Mouse (Mus musculus) urinary bladder, postnatal 25 days (tissue): ENCODE data around the gene Hcls1.
A peak's percentile ranks its signal among the peaks of the same experiment; 100 is the strongest.

Experiments
- DNase-seq: peaks from one replicate; pipeline ENCODE4 v3.0.0; 2022; ENCODE audit warnings: low spot score

Hcls1 gene

DNA sequence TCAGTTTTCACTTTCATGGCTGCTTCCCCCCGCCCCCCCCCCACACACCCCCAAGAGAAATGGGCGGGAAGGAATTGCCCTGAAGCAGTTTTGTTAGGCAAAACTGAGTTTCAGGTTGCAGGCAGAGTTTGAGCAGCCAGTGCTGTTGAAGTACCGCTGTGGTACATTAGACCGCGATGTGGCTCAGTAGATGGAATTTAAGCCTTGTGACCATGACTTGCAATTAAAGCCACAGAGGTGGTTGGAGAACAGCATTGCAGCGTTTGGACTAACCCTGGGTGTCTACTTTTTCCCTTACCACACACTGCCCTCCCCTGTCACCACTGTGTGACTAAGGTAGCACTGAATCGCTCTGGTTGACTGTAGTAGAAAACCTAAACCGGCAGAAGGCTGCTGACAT is 54.7 kb downstream of the Hcls1 start:
- DNase-seq = no peak

DNA sequence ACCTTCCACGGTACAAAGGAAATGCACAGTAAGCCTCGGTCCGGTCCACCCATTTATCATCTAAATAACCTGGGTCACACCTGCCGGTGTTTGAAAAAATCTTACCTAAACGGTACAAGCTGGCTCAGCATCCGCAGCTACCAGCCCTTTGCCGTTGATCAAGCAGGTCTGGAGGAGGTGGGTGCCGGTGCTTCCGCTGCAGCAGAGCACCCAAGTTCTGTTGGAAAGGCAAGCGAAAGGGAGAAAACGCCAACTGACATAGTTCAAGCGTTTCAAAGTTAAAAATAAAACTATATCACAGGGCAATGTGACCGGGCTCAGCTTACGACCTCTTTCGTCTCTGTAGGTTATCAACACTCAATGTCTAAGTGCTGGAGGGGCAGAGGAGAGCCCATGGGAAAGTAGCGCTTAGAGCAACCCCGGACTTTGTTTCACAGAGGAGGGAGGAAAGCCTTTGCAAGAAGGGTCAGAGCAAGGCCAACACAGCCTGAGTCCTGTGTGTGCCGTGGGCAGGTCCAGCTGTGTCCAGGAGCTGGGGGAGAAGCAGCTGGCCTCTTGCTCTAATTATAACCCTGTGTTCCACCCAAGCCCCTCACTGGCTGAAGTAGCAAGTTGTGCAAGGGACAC is 55.3 kb downstream of the Hcls1 start, which contains the start of gene Fbxo40:
Fbxo40 (minus strand) TSS at position 469 of the 627 bp plus-strand sequence.
- DNase-seq = no peak

DNA sequence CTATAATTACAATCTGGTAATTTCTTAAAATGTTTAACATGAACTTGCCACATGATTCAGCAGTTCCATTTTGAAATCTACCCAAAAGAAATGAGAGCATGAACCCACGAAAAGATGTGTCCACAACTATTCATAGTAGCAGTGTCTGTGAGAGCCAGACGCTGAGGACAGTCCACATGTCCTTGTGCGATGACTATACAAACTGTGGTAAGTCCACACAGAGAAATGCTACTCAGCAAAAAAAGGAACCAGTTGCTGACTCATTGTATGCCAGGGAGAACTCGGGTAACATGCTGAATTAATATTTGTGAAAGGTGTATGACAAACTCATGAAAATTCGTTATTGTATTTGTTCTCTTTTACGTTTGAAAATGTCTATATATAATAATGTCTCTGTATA is 62.9 kb downstream of the Hcls1 start:
- no peak for DNase-seq

DNA sequence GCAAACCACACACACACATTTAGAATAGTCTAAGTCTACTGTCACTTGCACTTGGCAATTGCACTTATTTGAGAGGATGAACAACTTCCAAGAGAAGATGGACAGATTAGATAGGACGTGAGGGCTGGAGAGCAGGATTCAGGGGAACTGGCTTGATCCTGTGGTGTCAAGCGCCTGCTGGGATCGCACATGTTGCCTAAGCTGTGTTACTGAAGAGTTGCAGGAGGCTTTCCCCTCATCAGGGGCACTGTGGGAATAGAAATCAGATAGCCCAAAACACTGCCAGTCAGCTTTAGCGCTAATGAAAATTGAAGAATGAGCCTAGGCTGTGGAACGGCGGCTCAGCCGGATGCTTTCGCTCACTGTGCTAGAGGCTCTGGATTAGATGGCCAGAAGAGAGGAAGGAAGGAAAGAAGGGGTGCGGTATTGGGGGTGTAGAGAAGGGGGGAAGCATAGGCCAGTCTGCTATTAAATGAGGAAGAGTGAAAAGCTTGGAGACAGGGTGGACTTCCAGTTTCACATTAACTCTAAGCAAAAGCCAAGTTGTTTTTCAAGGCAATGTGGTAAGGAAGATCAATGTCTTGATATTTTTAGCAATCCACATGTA is 64.7 kb downstream of the Hcls1 start:
- no peak for DNase-seq

DNA sequence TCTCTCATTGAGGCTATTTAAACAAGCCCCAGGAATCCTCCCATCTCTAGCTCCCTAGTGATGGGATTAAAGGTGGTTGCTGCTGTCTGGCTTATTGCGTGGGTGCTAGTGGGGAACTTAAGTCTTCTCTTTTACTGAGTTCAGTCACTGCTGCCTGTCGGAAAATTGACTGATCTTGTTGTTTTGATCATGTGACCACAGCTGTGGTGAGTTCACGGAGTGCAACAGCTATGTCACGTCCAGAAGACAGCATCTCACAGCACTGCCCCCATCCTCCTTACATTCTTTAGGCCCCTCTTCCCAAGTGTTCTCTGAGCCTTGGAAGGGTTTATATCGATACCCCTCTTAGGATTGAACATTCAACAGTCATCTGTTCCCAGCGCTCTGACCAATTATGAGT is 74.5 kb downstream of the Hcls1 start:
- no peak for DNase-seq

DNA sequence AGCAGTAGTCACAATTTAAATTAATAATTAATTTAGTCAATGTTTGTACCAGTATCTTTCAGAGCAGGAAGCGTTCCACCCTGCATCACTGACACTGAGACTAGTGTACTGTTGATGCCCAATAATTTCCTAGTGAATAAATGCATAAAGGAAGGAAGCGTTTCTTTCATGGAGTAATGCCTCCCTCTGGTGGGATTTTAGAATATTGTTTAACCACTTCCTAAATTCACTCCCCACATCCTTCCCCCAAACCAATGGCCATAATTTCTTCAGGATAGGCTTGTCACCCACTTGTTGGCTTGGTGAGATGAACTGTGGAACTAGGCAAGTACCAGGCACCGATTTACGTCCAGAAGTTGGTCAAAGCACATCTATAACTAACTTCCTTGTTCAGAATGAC is 75.6 kb downstream of the Hcls1 start:
- peak; percentile 8 for DNase-seq

DNA sequence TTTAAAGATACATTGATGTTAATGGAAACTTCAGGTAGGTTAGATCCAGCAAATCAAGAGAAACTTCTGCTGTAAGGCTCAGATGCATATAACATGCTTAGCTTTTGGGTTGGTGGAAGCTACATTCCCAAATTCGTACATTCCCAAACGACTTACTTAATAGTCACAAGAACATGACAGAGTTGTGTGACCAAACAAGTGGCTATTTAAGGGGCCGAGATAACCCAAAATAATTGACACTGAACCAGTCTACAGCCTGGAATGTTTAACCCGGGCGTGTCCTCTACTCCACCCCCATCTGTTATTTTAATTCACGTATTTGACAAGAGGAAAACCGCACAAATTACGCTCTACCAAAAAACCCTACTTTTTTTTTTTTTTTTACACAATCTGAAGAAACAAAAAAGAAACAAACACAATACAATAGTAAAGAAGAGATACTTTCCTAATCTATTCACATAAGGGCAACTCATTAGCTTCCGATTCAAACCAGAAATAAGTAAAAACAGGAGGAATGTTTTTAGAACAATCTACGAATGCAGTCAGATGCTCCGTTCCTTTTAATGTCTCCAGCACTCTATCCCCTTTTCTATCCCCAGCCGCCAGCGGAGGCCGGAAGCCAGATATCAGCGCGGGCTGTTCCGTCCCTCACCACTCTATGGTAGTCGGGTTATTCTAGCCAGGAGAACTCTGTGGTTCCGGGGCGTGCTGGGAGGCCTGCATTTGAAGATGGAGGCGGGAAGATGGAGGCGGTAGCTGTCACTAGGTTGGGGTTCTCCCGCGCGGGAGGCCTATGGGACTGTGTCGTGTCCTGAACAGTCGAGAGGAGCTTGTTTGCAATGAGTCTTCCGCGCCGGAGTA is 76.5 kb downstream of the Hcls1 start, which contains the start of gene Polq:
Polq (plus strand) TSS at position 726 of the 861 bp plus-strand sequence.
- peak; percentile 93 for DNase-seq

DNA sequence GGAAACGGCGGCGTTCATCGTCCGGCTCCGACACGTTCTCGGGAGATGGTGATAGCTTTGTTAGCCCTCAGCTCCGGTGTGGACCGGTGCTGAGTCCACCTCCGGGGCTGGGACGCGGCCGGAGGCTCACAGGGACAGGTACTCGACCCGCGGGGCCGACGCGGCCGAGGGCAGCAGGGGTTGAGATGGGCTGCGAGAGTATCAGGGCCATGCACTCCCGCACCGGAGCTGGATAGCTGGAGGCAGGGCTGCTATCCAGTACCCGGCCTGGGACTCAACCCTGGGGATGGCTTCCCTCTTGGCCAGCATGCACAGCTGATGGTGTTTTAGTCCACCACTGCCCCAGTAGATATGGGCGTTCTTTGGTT is 77.1 kb downstream of the Hcls1 start:
- DNase-seq = no peak

DNA sequence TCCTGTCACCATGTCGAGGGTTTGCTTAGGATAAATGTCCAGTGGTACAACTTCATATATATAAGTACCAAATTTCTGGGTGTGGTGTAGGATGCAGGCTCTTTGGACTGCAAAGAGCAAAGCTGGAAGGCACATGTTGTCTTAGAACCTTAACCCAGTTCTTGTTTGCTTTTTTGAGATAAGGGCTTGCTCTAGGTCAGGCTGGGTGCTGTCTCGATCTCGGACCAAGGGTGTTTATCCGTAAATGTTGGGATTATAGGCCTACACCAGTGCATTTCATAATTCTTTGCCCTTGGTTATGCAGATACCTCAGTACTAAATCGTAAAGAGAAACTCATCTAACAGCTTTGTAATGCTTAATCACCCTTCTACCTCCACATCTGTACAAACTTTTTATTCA is 77.6 kb downstream of the Hcls1 start:
- no peak for DNase-seq
